Mouse (Mus musculus) stomach, embryonic 16.5 days (tissue): Measurements from ENCODE around the gene Olfr203. TPM values are rescaled to one million over a fixed set of nuclear protein-coding genes. Genes with fewer than 3 reads are reported as not detected.

Experiments used
- ATAC-seq: fragments of 200-750 bp; cut with Nextera tagmentation; 2 replicates; pipeline ENCODE4 v1.8.0; 2017; ENCODE audit warnings: moderate number of reproducible peaks, moderate TSS enrichment; ENCODE audit not compliant: insufficient read depth, low FRiP score
- H3K27ac ChIP-seq: fragments of 300-500 bp; sonication (generic); 2 replicates; pipeline ENCODE4 v1.5.1; 2014; ENCODE audit warnings: low read length
- H3K27me3 ChIP-seq: fragments of 300-500 bp; sonication (generic); 2 replicates; pipeline ENCODE4 v1.6.1; 2014; ENCODE audit warnings: low read length, control low read depth, mixed read lengths; ENCODE audit not compliant: control insufficient read depth, insufficient read depth
- H3K36me3 ChIP-seq: fragments of 300-500 bp; sonication (generic); 2 replicates; pipeline ENCODE4 v1.6.1; 2014; ENCODE audit warnings: low read length; ENCODE audit not compliant: control insufficient read depth, insufficient read depth
- H3K4me1 ChIP-seq: fragments of 300-500 bp; sonication (generic); 2 replicates; pipeline ENCODE4 v1.6.1; 2014; ENCODE audit warnings: low read length, control low read depth, mixed read lengths; ENCODE audit not compliant: control insufficient read depth, insufficient read depth
- H3K4me2 ChIP-seq: fragments of 300-500 bp; sonication (generic); 2 replicates; pipeline ENCODE4 v1.6.1; 2014; ENCODE audit warnings: low read depth, low read length, mixed read lengths
- H3K4me3 ChIP-seq: fragments of 300-500 bp; sonication (generic); replicated peaks from 2 replicates; pipeline ENCODE4 v1.5.1; 2014; ENCODE audit warnings: mild to moderate bottlenecking, low read length
- H3K9ac ChIP-seq: fragments of 300-500 bp; sonication (generic); 2 replicates; pipeline ENCODE4 v1.6.1; 2014; ENCODE audit warnings: low read length
- H3K9me3 ChIP-seq: fragments of 300-500 bp; sonication (generic); replicated peaks from 2 replicates; pipeline ENCODE4 v1.6.1; 2016; ENCODE audit warnings: low read length, control low read depth; ENCODE audit not compliant: control insufficient read depth
- WGBS: fragments of 180-500 bp; shearing (Covaris S2); extraction: QIAGEN DNeasy Blood & Tissue Kit; methylation state at CpG from one replicate; pipeline ENCODE4 v1.1.7; 2014; 5-methylcytosine and 5-hydroxymethylcytosine counted together
- polyA plus RNA-seq: library from polyadenylated mRNA; unstranded; fragments of >200 nt; fragmentation: Nextera tagmentation; extraction: Ambion mirVana; gene quantifications from 2 replicates; pipeline ENCODE4 v1.2.1, GENCODE M21; 2015

Gene Olfr203
- polyA plus RNA-seq, 1 experiment from 2014 or later = not detected

DNA sequence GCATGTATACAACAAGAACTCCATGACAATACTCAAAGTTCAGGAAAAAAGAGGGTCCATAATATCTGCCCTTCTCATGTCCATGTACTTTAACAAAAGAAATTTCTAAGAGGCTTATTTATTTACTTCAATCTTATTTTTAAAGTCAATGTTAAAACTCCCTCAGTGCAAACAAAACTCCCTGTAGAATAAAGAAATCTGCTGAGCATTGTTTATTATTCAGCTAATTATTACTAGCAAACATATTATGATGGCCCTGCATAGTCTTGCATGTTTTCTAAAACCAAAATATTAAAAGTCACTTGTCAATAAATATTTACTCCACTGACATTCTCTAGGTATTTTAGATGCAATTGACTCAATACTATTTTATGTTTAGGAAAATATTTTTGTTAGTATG, 32.4 kb downstream of the Olfr203 start, which contains the start of gene Olfr205:
Gene Olfr205, minus strand, starts transcription at position 101 of the 400 bp plus-strand sequence.
- Histone ChIP-seq H3K4me3 (no peak within 1 kb of the TSS), H3K27me3 (no peaks in the 10 kb centered on the region), H3K9me3 (no peaks in the 10 kb centered on the region), H3K27ac (no peak within 1 kb of the TSS), H3K4me2 (no peak within 1 kb of the TSS), H3K4me1 (no peaks in the 10 kb centered on the region), H3K36me3 (no peaks in the 10 kb centered on the region), H3K9ac (no peak within 1 kb of the TSS)
- no peak for ATAC-seq

DNA sequence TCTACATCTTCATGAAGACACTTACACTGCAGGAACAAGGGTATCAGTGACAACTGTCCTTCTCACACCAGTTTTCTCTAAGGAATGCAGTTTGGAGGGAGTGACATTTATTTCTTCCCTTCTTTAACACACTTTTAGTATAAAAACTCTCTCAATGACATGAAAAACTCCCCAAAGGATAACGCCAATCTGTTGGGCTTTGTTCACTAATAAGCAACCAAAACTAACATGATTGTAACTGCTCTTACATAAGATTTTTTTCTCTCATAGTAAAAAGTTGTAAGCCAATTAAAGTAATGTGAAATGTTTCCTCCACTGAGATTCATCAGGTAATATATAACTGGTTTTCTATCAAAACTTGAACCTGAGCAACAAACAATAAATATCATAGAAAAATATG, 50.5 kb downstream of the Olfr203 start, which contains the start of gene Olfr206:
Gene Olfr206, minus strand, starts transcription at position 101 of the 400 bp plus-strand sequence.
- Histone ChIP-seq H3K9ac (no peak within 1 kb of the TSS), H3K36me3 (no peaks in the 10 kb centered on the region), H3K4me3 (no peak within 1 kb of the TSS), H3K4me1 (no peaks in the 10 kb centered on the region), H3K27me3 (no peaks in the 10 kb centered on the region), H3K4me2 (no peak within 1 kb of the TSS), H3K9me3 (no peaks in the 10 kb centered on the region), H3K27ac (no peak within 1 kb of the TSS)
- 80% methylated on average over 1 of the region's 1 CpGs for WGBS
- ATAC-seq = no peak

Other genes starting within 250 kb of the Olfr203 start
- gene Olfr190, start 220.9 kb upstream of the Olfr203 start, polyA plus RNA-seq = not detected in 2 replicates
- gene Olfr191, start 209.1 kb upstream of the Olfr203 start, polyA plus RNA-seq = not detected in 2 replicates
- gene Olfr193, start 187.0 kb upstream of the Olfr203 start, polyA plus RNA-seq = not detected in 2 replicates
- gene Olfr194, start 177.8 kb upstream of the Olfr203 start, polyA plus RNA-seq = not detected in 2 replicates
- gene Olfr195, start 151.8 kb upstream of the Olfr203 start, polyA plus RNA-seq = not detected in 2 replicates
- not detected in 2 replicates for gene Olfr196, start 128.4 kb upstream of the Olfr203 start, polyA plus RNA-seq
- not detected in 2 replicates for gene Olfr198, start 95.3 kb upstream of the Olfr203 start, polyA plus RNA-seq
- not detected in 2 replicates for gene Olfr199, start 79.1 kb upstream of the Olfr203 start, polyA plus RNA-seq
- gene Olfr201, start 26.2 kb upstream of the Olfr203 start, polyA plus RNA-seq = not detected in 2 replicates
- not detected in 2 replicates for gene Olfr202, start 12.1 kb upstream of the Olfr203 start, polyA plus RNA-seq
- gene Olfr204, start 19.4 kb downstream of the Olfr203 start, polyA plus RNA-seq = not detected in 2 replicates
- not detected in 2 replicates for gene Olfr205, start 32.3 kb downstream of the Olfr203 start, polyA plus RNA-seq
- not detected in 2 replicates for gene Olfr206, start 50.4 kb downstream of the Olfr203 start, polyA plus RNA-seq
- not detected in 2 replicates for gene Olfr209, start 65.1 kb downstream of the Olfr203 start, polyA plus RNA-seq
- gene Gabrr3, start 108.5 kb downstream of the Olfr203 start, polyA plus RNA-seq = not detected in 2 replicates
- gene Riox2, start 172.9 kb downstream of the Olfr203 start, polyA plus RNA-seq = 38.6 and 41.5 TPM in 2 replicates